Mouse (Mus musculus): ENCODE data around the gene Proca1. TPM values are rescaled to one million over a fixed set of nuclear protein-coding genes. Genes with fewer than 3 reads are reported as not detected.

Proca1 gene
- polyA plus RNA-seq, 1 experiment from 2014 or later, result 2.8 TPM

GRCm38 (mm10) chr11:78170306-78170705 lies 22.9 kb upstream of the Proca1 start:
- Histone ChIP-seq H3K4me1 (ENCODE audit: control insufficient read depth, insufficient read depth, low read length) (peaks cover 6% of the 10 kb centered on the region), H3K4me3 (ENCODE audit: low read depth, low read length) (no peak overlapping the region), H3K27ac (ENCODE audit: low read depth, low read length) (no peak overlapping the region), H3K27me3 (ENCODE audit: control insufficient read depth, insufficient read depth, low read length) (no peaks in the 10 kb centered on the region), H3K36me3 (ENCODE audit: control insufficient read depth, insufficient read depth, low read length) (no peaks in the 10 kb centered on the region), H3K4me2 (ENCODE audit: low read depth, low read length) (no peak overlapping the region), H3K9ac (replicated peaks; ENCODE audit: low read depth, low read length) (no peak overlapping the region), H3K9me3 (ENCODE audit: control insufficient read depth, low read length) (no peaks in the 10 kb centered on the region)
- no peak for ATAC-seq (ENCODE audit: low read depth)
- WGBS, result 94% methylated on average over 15 of the region's 15 CpGs

- no peak overlapping the region for H3K27ac ChIP-seq (ENCODE audit: low read depth, low read length)
- H3K36me3 ChIP-seq (ENCODE audit: control insufficient read depth, insufficient read depth, low read length), result no peaks in the 10 kb centered on the region
- H3K4me2 ChIP-seq (ENCODE audit: low read depth, low read length), result no peak overlapping the region
- 0 out of 2 replicates have a peak, but pooled peaks cover 3% of the 10 kb centered on the region for H3K4me1 ChIP-seq (ENCODE audit: control insufficient read depth, insufficient read depth, low read length)
- H3K9ac ChIP-seq (replicated peaks; ENCODE audit: low read depth, low read length), result no peak overlapping the region
- ATAC-seq (ENCODE audit: low read depth), result no peak
- 78% methylated on average over 4 of the region's 4 CpGs for WGBS
- no peak overlapping the region for H3K4me3 ChIP-seq (ENCODE audit: low read depth, low read length)
- no peaks in the 10 kb centered on the region for H3K27me3 ChIP-seq (ENCODE audit: control insufficient read depth, insufficient read depth, low read length)
- H3K9me3 ChIP-seq (ENCODE audit: control insufficient read depth, low read length), result no peaks in the 10 kb centered on the region
Measured at GRCm38 (mm10) chr11:78171328-78171727, 21.9 kb upstream of the Proca1 start.

DNA sequence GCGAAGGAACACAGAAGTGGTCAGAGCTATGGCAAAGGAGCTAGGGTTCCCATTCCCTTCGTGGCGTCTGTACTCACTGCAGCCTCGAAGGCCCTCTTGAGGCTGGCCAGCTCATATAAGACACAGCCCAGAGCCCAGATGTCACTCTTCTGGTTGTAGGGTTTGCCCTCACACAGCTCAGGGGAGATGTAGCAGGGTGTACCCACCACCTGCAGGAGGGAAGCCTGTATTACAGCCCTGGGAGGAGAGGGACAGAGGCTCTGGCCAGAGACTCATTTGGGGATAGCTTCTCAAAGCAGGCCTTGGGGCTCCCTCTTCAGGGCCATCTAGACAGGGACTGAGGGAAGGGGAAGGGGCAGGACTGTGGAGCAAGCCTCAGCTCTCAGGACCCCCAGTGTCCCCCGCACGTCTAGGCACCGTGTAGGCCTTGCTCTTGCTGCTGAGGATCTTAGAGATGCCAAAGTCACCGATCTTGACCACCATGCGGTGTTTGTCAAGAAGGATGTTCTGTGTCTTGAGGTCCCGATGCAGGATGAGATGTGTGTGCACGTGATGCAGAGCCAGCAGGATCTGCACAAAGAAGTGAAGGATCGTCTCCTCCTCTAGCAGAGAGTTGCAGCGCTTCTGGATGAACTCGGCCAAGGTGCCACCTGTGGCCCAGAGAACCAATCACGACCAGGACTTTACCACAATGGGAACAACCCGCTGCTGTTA lies 21.0 kb upstream of the Proca1 start:
- WGBS, result 79% methylated on average over 16 of the region's 16 CpGs
- Histone ChIP-seq H3K27ac (ENCODE audit: low read depth, low read length) (no peak overlapping the region), H3K4me3 (ENCODE audit: low read depth, low read length) (no peak overlapping the region), H3K9ac (replicated peaks; ENCODE audit: low read depth, low read length) (no peak overlapping the region), H3K9me3 (ENCODE audit: control insufficient read depth, low read length) (no peaks in the 10 kb centered on the region), H3K4me1 (ENCODE audit: control insufficient read depth, insufficient read depth, low read length) (peaks cover 5% of the 10 kb centered on the region; the same call in 1 of the 2 replicates), H3K36me3 (ENCODE audit: control insufficient read depth, insufficient read depth, low read length) (no peaks in the 10 kb centered on the region), H3K27me3 (ENCODE audit: control insufficient read depth, insufficient read depth, low read length) (no peaks in the 10 kb centered on the region), H3K4me2 (ENCODE audit: low read depth, low read length) (no peak overlapping the region)
- ATAC-seq (ENCODE audit: low read depth), result no peak

DNA sequence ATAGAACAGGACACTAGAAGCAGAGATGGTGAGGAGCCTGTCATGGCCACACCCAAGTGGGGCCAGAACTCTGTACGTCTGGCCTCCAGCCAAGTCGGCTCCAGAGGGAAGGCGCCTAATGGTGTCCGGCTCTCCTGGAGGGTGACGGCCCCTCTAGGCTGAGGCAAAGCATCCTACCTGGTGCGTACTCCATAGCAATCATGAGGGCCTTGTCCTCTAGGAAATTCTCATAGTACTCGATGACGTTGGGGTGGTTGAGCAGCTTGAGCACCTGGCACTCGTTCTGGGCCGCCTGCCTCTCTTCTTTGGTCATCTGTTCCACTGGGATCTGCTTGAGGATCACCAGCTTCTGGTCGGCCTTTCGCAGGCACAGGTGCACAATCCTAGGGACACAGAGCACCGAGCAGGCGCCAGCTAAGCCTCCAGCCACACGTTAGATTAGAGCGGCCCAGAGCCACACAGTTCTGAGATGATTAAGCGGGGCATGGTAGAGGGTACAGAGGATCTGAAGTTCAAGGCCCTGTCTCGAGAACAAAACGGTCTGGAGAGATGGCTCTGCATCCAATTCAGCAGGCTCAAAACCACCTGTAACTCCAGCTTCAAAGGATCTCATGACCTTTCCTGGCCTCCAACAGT lies 20.3 kb upstream of the Proca1 start:
- H3K4me3 ChIP-seq (ENCODE audit: low read depth, low read length), result no peak overlapping the region
- H3K36me3 ChIP-seq (ENCODE audit: control insufficient read depth, insufficient read depth, low read length), result no peaks in the 10 kb centered on the region
- peaks cover 10% of the 10 kb centered on the region; the same call in 1 of the 2 replicates for H3K4me1 ChIP-seq (ENCODE audit: control insufficient read depth, insufficient read depth, low read length)
- H3K9ac ChIP-seq (replicated peaks; ENCODE audit: low read depth, low read length), result no peak overlapping the region
- H3K27me3 ChIP-seq (ENCODE audit: control insufficient read depth, insufficient read depth, low read length), result no peaks in the 10 kb centered on the region
- 87% methylated on average over 19 of the region's 19 CpGs for WGBS
- H3K9me3 ChIP-seq (ENCODE audit: control insufficient read depth, low read length), result no peaks in the 10 kb centered on the region
- no peak overlapping the region for H3K4me2 ChIP-seq (ENCODE audit: low read depth, low read length)
- H3K27ac ChIP-seq (ENCODE audit: low read depth, low read length), result no peak overlapping the region
- no peak for ATAC-seq (ENCODE audit: low read depth)

- no peaks in the 10 kb centered on the region for H3K27me3 ChIP-seq (ENCODE audit: control insufficient read depth, insufficient read depth, low read length)
- H3K36me3 ChIP-seq (ENCODE audit: control insufficient read depth, insufficient read depth, low read length), result peaks cover 4% of the 10 kb centered on the region; the same call in 1 of the 2 replicates
- no peak overlapping the region for H3K9ac ChIP-seq (replicated peaks; ENCODE audit: low read depth, low read length)
- H3K27ac ChIP-seq (ENCODE audit: low read depth, low read length), result no peak overlapping the region
- no peak overlapping the region for H3K4me2 ChIP-seq (ENCODE audit: low read depth, low read length)
- H3K9me3 ChIP-seq (ENCODE audit: control insufficient read depth, low read length), result no peaks in the 10 kb centered on the region
- 97% methylated on average over 3 of the region's 3 CpGs for WGBS
- no peak overlapping the region for H3K4me3 ChIP-seq (ENCODE audit: low read depth, low read length)
- no peak for ATAC-seq (ENCODE audit: low read depth)
- H3K4me1 ChIP-seq (ENCODE audit: control insufficient read depth, insufficient read depth, low read length), result peaks cover 18% of the 10 kb centered on the region
Measured at GRCm38 (mm10) chr11:78174506-78174905, 18.7 kb upstream of the Proca1 start.

DNA sequence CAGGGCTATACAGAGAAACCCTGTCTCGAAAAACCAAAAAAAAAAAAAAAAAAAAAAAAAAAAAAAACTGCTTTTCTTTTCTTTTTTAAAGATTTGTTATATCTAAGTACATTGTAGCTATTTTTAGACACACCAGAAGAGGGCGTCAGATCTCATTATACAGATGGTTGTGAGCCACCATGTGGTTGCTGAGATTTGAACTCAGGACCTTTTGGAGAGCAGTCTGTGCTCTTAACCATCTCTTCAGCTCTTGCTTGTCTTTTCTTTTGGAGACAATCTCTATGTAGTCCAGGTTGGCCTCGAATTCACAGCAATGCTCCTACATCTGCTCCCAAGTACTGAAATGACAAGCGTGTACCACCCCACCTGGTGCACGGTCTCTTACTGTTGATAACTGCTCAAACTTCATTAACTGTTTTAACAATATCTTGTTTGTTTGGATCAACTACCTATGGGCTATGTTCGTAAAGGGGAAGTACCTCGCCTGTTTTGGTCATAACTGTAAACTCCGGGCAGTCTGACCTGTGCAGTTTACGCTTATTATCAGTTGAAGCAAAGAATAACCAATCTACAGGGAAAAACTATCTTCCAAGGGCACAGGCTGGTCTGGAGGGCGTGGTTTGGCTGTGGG lies 17.3 kb upstream of the Proca1 start:
- H3K27me3 ChIP-seq (ENCODE audit: control insufficient read depth, insufficient read depth, low read length), result no peaks in the 10 kb centered on the region

GRCm38 (mm10) chr11:78176402-78176862 lies 16.8 kb upstream of the Proca1 start, which contains the start of the genes Nek8 and Tlcd1:
Gene Nek8 (minus strand): TSS chr11:78176675.
Gene Tlcd1 (plus strand): TSS chr11:78176711.
- peaks cover 22% of the 10 kb centered on the region for H3K4me1 ChIP-seq (ENCODE audit: control insufficient read depth, insufficient read depth, low read length)
- no peak; the same call in 1 of the 2 replicates for ATAC-seq (ENCODE audit: low read depth)
- 0% methylated on average over 32 of the region's 32 CpGs for WGBS

More for the DNA sequence above, 17.3 kb upstream of the Proca1 start:
- 9% methylated on average over 9 of the region's 10 CpGs for WGBS
- H3K4me3 ChIP-seq (ENCODE audit: low read depth, low read length), result peak overlapping the region; percentile 53
- no peaks in the 10 kb centered on the region for H3K9me3 ChIP-seq (ENCODE audit: control insufficient read depth, low read length)
- peaks cover 19% of the 10 kb centered on the region for H3K4me1 ChIP-seq (ENCODE audit: control insufficient read depth, insufficient read depth, low read length)
- H3K9ac ChIP-seq (replicated peaks; ENCODE audit: low read depth, low read length), result peak overlapping the region; percentile 44; the same call in 1 of the 2 replicates
- no peak for ATAC-seq (ENCODE audit: low read depth)
- H3K36me3 ChIP-seq (ENCODE audit: control insufficient read depth, insufficient read depth, low read length), result peaks cover 17% of the 10 kb centered on the region
- peak overlapping the region; percentile 53 for H3K4me2 ChIP-seq (ENCODE audit: low read depth, low read length)
- H3K27ac ChIP-seq (ENCODE audit: low read depth, low read length), result 0 out of 2 replicates have a peak overlapping the region, but pooled peaks have one; percentile 48

DNA sequence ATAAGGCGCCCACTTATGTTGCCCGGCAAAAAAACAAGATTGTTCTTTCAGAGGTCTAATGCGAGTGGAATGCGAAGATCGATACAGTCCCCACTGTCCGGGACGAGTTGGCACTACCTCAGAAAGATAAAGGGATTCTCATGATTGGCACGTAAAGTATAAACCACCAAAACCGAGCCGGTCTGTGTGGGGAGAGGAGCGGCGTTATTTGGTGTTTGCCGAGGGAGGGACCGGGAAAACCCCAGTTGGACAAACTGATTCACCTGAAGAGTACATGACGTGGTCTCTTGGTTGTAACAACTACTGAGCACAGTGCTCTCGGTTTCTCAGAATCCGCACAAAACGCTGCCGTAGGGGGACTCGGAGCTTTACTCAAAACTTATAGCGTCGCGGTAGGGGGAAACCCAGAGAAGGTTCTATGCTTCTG lies 16.3 kb upstream of the Proca1 start:
- Histone ChIP-seq H3K4me2 (ENCODE audit: low read depth, low read length) (peak overlapping the region; percentile 53), H3K4me1 (ENCODE audit: control insufficient read depth, insufficient read depth, low read length) (peaks cover 26% of the 10 kb centered on the region), H3K4me3 (ENCODE audit: low read depth, low read length) (peak overlapping the region; percentile 53), H3K27me3 (ENCODE audit: control insufficient read depth, insufficient read depth, low read length) (no peaks in the 10 kb centered on the region), H3K36me3 (ENCODE audit: control insufficient read depth, insufficient read depth, low read length) (peaks cover 24% of the 10 kb centered on the region), H3K9me3 (ENCODE audit: control insufficient read depth, low read length) (no peaks in the 10 kb centered on the region), H3K9ac (replicated peaks; ENCODE audit: low read depth, low read length) (0 out of 2 replicates have a peak overlapping the region, but pooled peaks have one; percentile 44), H3K27ac (ENCODE audit: low read depth, low read length) (no peak overlapping the region)
- WGBS, result under 1% methylated on average over 23 of the region's 23 CpGs
- no peak for ATAC-seq (ENCODE audit: low read depth)

More at GRCm38 (mm10) chr11:78176402-78176862, 16.8 kb upstream of the Proca1 start, which contains the start of the genes Nek8 and Tlcd1:
- peaks cover 23% of the 10 kb centered on the region for H3K36me3 ChIP-seq (ENCODE audit: control insufficient read depth, insufficient read depth, low read length)
- 0 out of 2 replicates have a peak within 1 kb of the TSS, but pooled peaks have one; percentile 48 for H3K27ac ChIP-seq (ENCODE audit: low read depth, low read length)
- peak within 1 kb of the TSS; percentile 53 for H3K4me3 ChIP-seq (ENCODE audit: low read depth, low read length)
- peak within 1 kb of the TSS; percentile 53 for H3K4me2 ChIP-seq (ENCODE audit: low read depth, low read length)
- H3K9ac ChIP-seq (replicated peaks; ENCODE audit: low read depth, low read length), result peak within 1 kb of the TSS; percentile 44; the same call in 1 of the 2 replicates
- no peaks in the 10 kb centered on the region for H3K27me3 ChIP-seq (ENCODE audit: control insufficient read depth, insufficient read depth, low read length)
- no peaks in the 10 kb centered on the region for H3K9me3 ChIP-seq (ENCODE audit: control insufficient read depth, low read length)
